Mouse (Mus musculus) heart, postnatal 36 days (tissue): ENCODE measurements at regions not wholly inside any gene's neighbourhood (a gene's known extent, or its start where the extent isn't known, plus 50 kb on each side); places are given as distances from the start of the nearest gene placed in this dataset.

ENCODE experiments used
- DNase-seq, 2 experiments: peaks; one replicate each; pipeline ENCODE4 v3.0.0; 2021 to 2022
- intact Hi-C: fragments of 180-260 bp; cut with DNase I; formaldehyde crosslinking; loops from one replicate; pipeline ENCODE4 v1.15.1; 2025

DNA sequence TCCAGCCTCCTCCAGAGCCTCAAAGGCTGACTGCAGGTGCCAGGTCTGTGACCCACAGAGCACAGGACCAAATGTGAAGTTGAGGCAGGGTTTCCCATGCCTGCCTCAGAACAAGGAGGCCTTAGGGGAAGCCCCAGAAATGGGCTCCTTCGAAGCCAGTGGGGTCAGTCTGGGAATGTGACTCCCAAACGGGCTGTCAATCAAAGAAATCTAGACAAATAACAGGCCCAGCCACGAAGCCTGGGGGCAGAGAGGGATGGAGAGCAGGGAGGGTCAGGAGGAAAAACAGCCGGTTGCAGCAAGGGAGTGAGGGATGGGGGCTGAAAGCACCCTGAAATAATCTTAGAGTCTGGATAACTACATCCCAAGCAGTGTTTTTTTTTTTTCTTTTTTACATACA is 50.4 kb upstream of the Pkdcc start:
- DNase-seq = no peak
- intact Hi-C loops = no loop called here

- intact Hi-C loops = no loop called here
- DNase-seq = no peak
Measured at GRCm38 (mm10) chr17:83165140-83165539, 50.0 kb upstream of the Pkdcc start.
